Mouse (Mus musculus) left cerebral cortex, adult 9 months (tissue): ENCODE data around the gene App.

Experiments
- DNase-seq, 2 experiments: peaks; one replicate each; pipeline ENCODE4 v3.0.0; 2022; ENCODE audit warnings: low spot score in 2 of 2

App gene

DNA sequence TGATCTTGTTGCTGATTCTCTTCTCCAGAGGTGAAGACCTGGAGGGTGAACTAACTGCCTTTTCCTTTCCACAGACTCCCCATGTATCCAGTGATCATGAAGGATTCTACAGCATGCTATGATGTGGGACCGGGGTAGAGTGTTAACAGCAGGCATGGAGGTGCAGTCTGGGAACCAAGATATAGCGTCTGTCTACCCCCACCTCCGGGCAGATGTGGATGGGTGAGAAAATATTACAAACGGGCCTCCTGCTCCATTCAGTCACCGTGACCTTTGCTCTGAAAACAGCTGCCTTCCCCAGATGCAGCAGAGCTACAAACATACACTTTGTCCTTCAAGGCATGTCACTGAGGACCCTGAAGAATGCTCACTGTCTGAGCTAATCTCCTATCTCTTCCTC is 195.0 kb downstream of the App start:
- DNase-seq: no peak

DNA sequence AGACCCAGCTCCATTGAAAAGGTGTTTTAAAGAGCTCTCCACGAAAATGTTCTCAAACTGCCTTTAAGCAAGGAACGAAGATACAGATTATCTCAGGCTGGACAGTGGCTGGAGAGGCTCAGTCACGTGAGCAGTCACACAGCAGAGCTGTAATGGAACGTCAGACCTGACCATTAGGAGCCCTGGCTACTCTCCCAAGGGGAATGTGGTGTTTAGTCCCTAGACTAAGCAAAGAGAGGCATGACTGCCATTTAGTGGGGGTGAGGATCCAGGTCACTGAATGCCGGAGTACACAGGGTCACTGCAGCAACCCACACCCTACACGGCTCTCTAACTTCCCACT is 199.4 kb downstream of the App start:
- DNase-seq: no peak

GRCm38 (mm10) chr16:84973446-84974175 is 200.0 kb downstream of the App start:
- no peak for DNase-seq

- no peak for DNase-seq
Measured at GRCm38 (mm10) chr16:84971535-84972330, 201.8 kb downstream of the App start.

- peak in 1 of 2 experiments; percentile 41 for DNase-seq
Measured at GRCm38 (mm10) chr16:84969026-84969425, 204.5 kb downstream of the App start.

- no peak for DNase-seq
Measured at GRCm38 (mm10) chr16:84966983-84967382, 206.6 kb downstream of the App start.

DNA sequence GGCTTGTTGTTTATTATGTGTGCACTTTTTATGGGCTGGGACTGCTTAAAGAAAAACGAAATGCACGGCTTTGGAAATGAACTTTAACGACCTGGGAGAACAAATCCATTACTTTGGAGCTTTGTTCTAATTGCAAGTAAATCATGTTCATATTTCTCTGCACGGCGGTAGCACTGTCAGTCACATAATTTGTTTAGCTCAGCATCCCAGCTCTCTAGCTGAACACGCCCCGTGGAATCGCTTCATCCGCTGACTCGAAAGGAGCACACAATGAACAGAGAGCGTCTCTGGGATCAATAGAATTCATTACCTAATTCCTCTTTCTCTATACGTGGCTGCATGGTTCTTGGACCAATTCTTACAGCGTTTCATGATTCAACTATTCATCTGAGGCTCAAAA is 207.5 kb downstream of the App start:
- no peak for DNase-seq

DNA sequence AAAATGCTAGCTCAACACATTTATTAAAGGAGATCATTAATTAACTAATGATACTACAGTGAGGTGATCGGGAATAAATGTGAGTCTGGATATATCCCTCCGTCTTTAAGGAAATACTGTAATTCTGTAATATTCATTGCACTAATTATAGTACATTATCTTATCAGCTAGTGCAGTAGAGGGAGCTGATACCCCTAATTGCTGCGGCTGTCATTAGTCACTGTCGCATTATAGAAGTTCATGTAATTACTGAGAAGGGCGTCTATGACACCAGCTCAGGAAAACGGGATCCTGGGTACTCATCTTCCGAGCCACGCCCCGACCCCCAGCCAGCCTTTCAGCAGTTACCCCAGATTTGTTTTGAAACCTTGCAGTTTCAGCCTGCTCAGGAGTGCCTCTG is 209.6 kb downstream of the App start:
- DNase-seq: no peak

DNA sequence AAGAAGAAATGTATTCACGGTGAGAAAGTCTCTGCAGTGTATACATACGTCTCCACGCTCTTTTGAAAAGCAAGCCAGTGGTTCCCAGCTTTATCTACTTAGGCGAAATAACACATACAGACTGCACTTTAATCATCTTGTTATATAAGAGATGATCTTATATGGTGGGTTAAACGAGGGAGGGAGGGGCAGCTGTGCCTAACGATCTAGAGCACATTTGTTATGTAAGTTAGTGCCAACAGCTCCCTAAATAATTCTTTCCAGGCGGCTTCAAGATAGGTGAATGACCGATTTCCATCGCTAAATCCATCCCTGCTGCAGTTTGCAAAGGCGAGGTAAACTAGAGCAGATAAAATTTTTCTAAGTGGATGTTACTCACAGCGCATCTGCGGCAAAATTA is 210.0 kb downstream of the App start:
- peak; percentile 49 to 56 for DNase-seq

GRCm38 (mm10) chr16:84957253-84957652 is 216.3 kb downstream of the App start:
- DNase-seq: no peak

DNA sequence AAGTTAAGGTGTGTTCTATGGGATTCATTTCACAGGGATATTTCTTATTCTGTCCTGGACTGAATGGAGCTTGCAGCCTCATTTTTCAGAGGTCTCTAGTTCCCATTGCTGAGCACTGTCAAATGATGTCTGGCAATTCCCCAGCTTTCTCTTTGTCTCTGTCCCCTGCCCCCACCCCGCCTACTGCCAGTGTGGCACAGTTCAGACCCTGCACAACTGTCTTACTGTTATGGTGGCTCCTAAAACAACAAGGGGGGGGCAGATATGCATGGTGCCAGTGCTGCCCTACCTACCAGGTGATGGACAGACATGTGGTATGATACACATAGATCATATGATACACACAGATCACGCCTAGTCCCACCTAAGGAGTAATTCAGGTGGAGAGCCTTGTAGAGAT is 216.9 kb downstream of the App start:
- no peak for DNase-seq

GRCm38 (mm10) chr16:84955840-84956239 is 217.7 kb downstream of the App start:
- no peak for DNase-seq

GRCm38 (mm10) chr16:84955204-84955839 is 218.2 kb downstream of the App start:
- peak; percentile 71 to 93 for DNase-seq

- no peak for DNase-seq
Measured at GRCm38 (mm10) chr16:84931024-84931423, 242.5 kb downstream of the App start.

GRCm38 (mm10) chr16:84927827-84928226 is 245.7 kb downstream of the App start:
- no peak for DNase-seq

GRCm38 (mm10) chr16:84919649-84920308 is 253.8 kb downstream of the App start:
- no peak for DNase-seq

GRCm38 (mm10) chr16:84919087-84919486 is 254.5 kb downstream of the App start:
- no peak for DNase-seq

DNA sequence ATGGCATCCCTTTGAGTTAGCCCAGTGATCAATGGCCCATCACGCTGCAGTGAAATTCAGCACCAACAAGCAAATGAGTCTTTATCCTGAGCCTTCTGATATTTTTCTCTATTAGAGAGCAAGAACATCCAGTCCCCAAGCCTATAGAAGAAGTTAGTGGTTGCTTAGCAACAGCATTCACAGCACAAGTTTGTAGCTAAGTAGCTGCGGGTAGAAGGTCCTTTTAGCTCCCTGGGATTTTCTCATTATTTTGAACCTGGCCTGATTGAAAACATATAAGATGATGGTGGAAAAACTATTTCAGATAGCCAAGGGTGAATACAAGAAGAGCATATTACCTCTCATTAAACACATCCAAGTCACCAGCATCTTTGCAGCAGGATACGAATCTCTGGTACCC is 256.8 kb downstream of the App start:
- DNase-seq: peak; percentile 13 to 19

DNA sequence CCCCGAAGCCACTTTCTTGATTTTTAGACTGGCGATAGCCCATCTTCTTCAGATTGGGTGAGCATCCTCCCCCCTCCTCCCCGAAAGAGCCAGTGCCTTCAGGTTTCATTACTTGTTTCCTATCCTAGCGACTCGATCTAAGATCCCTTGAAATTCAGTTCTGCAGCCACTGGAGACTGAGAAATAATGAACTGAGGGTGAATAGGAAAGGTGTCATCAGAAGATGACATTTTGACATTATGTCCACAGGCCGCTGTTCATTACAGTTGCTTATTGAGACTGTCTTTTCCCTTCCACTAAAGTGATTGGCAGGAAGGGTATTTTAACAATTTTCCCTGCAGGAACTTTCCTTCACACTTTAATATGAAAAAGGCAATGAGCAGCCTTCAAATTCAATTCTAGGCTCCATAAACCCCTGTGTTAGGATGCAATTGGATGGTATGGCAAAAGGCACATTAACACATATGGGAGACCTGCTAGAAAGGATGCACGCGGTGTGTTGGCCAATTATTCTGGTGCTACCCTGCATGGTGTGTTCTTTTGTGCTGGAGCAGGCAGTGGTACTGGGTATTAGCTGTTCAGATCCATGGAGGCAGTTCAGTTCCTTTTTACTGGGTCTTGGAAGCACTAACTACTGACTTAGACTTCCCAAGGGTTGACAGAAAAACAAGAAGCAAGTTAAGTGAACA is 261.9 kb downstream of the App start:
- DNase-seq: no peak

GRCm38 (mm10) chr16:84902995-84903394 is 270.6 kb downstream of the App start:
- DNase-seq: no peak
